Mouse (Mus musculus) MEL (cell line): ENCODE results near the gene Adamts18. TPM values are rescaled to one million over a fixed set of nuclear protein-coding genes. Genes with fewer than 3 reads are reported as not detected.

Experiments
- DNase-seq: peaks from one replicate; pipeline ENCODE4 v3.0.0; 2011; ENCODE audit warnings: low read depth, low spot score
- H3K27ac ChIP-seq: 2 replicates; pipeline ENCODE4 v1.5.1; 2012; ENCODE audit warnings: low read depth, mild to moderate bottlenecking, control low read depth, low read length, moderate library complexity; ENCODE audit not compliant: control insufficient read depth
- H3K27me3 ChIP-seq, 2 experiments: fragments of 150-350 bp in 1 of 2; sonication (generic) in 1 of 2; 2 replicates each; pipeline ENCODE4 v1.6.1; 2012; ENCODE audit warnings: low read length in 2 of 2, mild to moderate bottlenecking in 2 of 2, improper control_type of control experiment in 1 of 2, moderate library complexity in 1 of 2; ENCODE audit not compliant: insufficient read depth in 2 of 2, control insufficient read depth in 1 of 2
- H3K36me3 ChIP-seq, 2 experiments: 2 replicates each; pipeline ENCODE4 v1.6.1; 2012 to 2014; ENCODE audit warnings: low read length in 2 of 2, improper control_type of control experiment in 1 of 2, inconsistent platforms in 1 of 2, mild to moderate bottlenecking in 1 of 2; ENCODE audit not compliant: insufficient read depth in 2 of 2, control insufficient read depth in 1 of 2
- H3K4me1 ChIP-seq, 2 experiments: fragments of 150-350 bp in 1 of 2; sonication (generic) in 1 of 2; 2 replicates each; pipeline ENCODE4 v1.6.1; 2012; ENCODE audit warnings: low read length in 2 of 2, improper control_type of control experiment in 1 of 2, mild to moderate bottlenecking in 1 of 2; ENCODE audit not compliant: insufficient read depth in 2 of 2, control insufficient read depth in 1 of 2
- H3K4me3 ChIP-seq, 2 experiments: fragments of 150-350 bp in 1 of 2; sonication (generic) in 1 of 2; 2 replicates each; pipeline ENCODE4 v1.5.1; 2012; ENCODE audit warnings: low read depth in 2 of 2, low read length in 2 of 2, mild to moderate bottlenecking in 2 of 2, moderate library complexity in 2 of 2, control low read depth in 1 of 2, improper control_type of control experiment in 1 of 2; ENCODE audit not compliant: control insufficient read depth in 1 of 2, insufficient read depth in 1 of 2
- H3K79me2 ChIP-seq: 2 replicates; pipeline ENCODE4 v1.6.1; 2012; ENCODE audit warnings: mild to moderate bottlenecking, low read length, moderate library complexity; ENCODE audit not compliant: control insufficient read depth, poor library complexity, insufficient read depth
- H3K9ac ChIP-seq: 2 replicates; pipeline ENCODE4 v1.6.1; 2012; ENCODE audit warnings: low read depth, mild to moderate bottlenecking, control low read depth, low read length, moderate library complexity; ENCODE audit not compliant: control insufficient read depth, poor library complexity, severe bottlenecking
- H3K9me3 ChIP-seq: fragments of 150-350 bp; sonication (generic); replicated peaks from 2 replicates; pipeline ENCODE4 v1.6.1; 2012; ENCODE audit warnings: mild to moderate bottlenecking, low read length, improper control_type of control experiment, moderate library complexity; ENCODE audit not compliant: insufficient read depth
- CHD2 ChIP-seq: IDR thresholded peaks from 2 replicates; pipeline ENCODE4 v1.6.1; 2011; ENCODE audit warnings: low read length, improper control_type of control experiment
- CTCF ChIP-seq, 3 experiments: IDR thresholded peaks in 2 of 3; conservative IDR thresholded peaks in 1 of 3; 2 replicates each; pipeline ENCODE4 v1.5.1; 2011 to 2012; ENCODE audit warnings: low read length in 3 of 3, low read depth in 2 of 3, mild to moderate bottlenecking in 2 of 3, improper control_type of control experiment in 1 of 3, inconsistent platforms in 1 of 3, mixed read lengths in 1 of 3, moderate library complexity in 1 of 3; ENCODE audit not compliant: control insufficient read depth in 1 of 3, insufficient read depth in 1 of 3, poor library complexity in 1 of 3, severe bottlenecking in 1 of 3
- E2F4 ChIP-seq: IDR thresholded peaks from 2 replicates; pipeline ENCODE4 v1.6.1; 2011; ENCODE audit warnings: low read depth, low read length, improper control_type of control experiment, borderline replicate concordance
- ELF1 ChIP-seq: IDR thresholded peaks from 2 replicates; pipeline ENCODE4 v1.6.1; 2014; ENCODE audit warnings: low read depth, mild to moderate bottlenecking, inconsistent platforms, low read length, improper control_type of control experiment, moderate library complexity
- EP300 ChIP-seq, 2 experiments: IDR thresholded peaks; 2 replicates each; pipeline ENCODE4 v1.6.1; 2011; ENCODE audit warnings: improper control_type of control experiment in 2 of 2, low read length in 2 of 2, low read depth in 1 of 2, mild to moderate bottlenecking in 1 of 2
- ETS1 ChIP-seq: IDR thresholded peaks from 2 replicates; pipeline ENCODE4 v1.6.1; 2012; ENCODE audit warnings: low read depth, mild to moderate bottlenecking, inconsistent platforms, low read length, improper control_type of control experiment, moderate library complexity
- HCFC1 ChIP-seq: IDR thresholded peaks from 2 replicates; pipeline ENCODE4 v1.6.1; 2012; ENCODE audit warnings: low read depth, mild to moderate bottlenecking, inconsistent platforms, low read length, improper control_type of control experiment, moderate library complexity
- JUND ChIP-seq: IDR thresholded peaks from 2 replicates; pipeline ENCODE4 v1.6.1; 2011; ENCODE audit warnings: low read depth, mild to moderate bottlenecking, improper control_type of control experiment, low read length
- KAT2A ChIP-seq: conservative IDR thresholded peaks from 2 replicates; pipeline ENCODE4 v1.6.1; 2012; ENCODE audit warnings: low read depth, low read length, improper control_type of control experiment, inconsistent platforms
- MAX ChIP-seq: IDR thresholded peaks from 2 replicates; pipeline ENCODE4 v1.6.1; 2011; ENCODE audit warnings: low read length, improper control_type of control experiment
- MAZ ChIP-seq: IDR thresholded peaks from 2 replicates; pipeline ENCODE4 v1.6.1; 2012; ENCODE audit warnings: low read depth, mild to moderate bottlenecking, inconsistent platforms, low read length, improper control_type of control experiment
- MEF2A ChIP-seq: IDR thresholded peaks from 2 replicates; pipeline ENCODE4 v1.6.1; 2014; ENCODE audit warnings: low read depth, mild to moderate bottlenecking, inconsistent platforms, low read length, improper control_type of control experiment; ENCODE audit not compliant: poor library complexity, insufficient replicate concordance, severe bottlenecking; ENCODE audit errors: extremely low read depth
- MYC ChIP-seq: IDR thresholded peaks from 2 replicates; pipeline ENCODE4 v1.6.1; 2011; ENCODE audit warnings: low read depth, mild to moderate bottlenecking, low read length, improper control_type of control experiment, moderate library complexity
- NELFE ChIP-seq: IDR thresholded peaks from 2 replicates; pipeline ENCODE4 v1.6.1; 2011; ENCODE audit warnings: low read depth, low read length, improper control_type of control experiment
- NRF1 ChIP-seq: IDR thresholded peaks from 2 replicates; pipeline ENCODE4 v1.6.1; 2014; ENCODE audit warnings: low read depth, mild to moderate bottlenecking, inconsistent platforms, low read length, improper control_type of control experiment, moderate library complexity; ENCODE audit not compliant: poor library complexity, insufficient read depth, severe bottlenecking
- POLR2A ChIP-seq, 2 experiments: IDR thresholded peaks; 2 replicates each; pipeline ENCODE4 v1.6.1; 2011 to 2012; ENCODE audit warnings: low read length in 2 of 2, mild to moderate bottlenecking in 2 of 2, control low read depth in 1 of 2, improper control_type of control experiment in 1 of 2, low read depth in 1 of 2, moderate library complexity in 1 of 2; ENCODE audit not compliant: control insufficient read depth in 1 of 2, insufficient read depth in 1 of 2, poor library complexity in 1 of 2
- POLR2AphosphoS5 ChIP-seq: IDR thresholded peaks from 2 replicates; pipeline ENCODE4 v1.6.1; 2012; ENCODE audit warnings: low read depth, borderline replicate concordance, mild to moderate bottlenecking, inconsistent platforms, low read length, moderate library complexity, mixed read lengths
- SMC3 ChIP-seq: IDR thresholded peaks from 2 replicates; pipeline ENCODE4 v1.6.1; 2011; ENCODE audit warnings: low read depth, low read length, improper control_type of control experiment
- TAL1 ChIP-seq: IDR thresholded peaks from 2 replicates; pipeline ENCODE4 v1.6.1; 2012; ENCODE audit warnings: mild to moderate bottlenecking, inconsistent platforms, low read length, moderate library complexity, mixed read lengths
- TCF12 ChIP-seq: IDR thresholded peaks from 2 replicates; pipeline ENCODE4 v1.6.1; 2014; ENCODE audit warnings: low read depth, mild to moderate bottlenecking, inconsistent platforms, low read length, improper control_type of control experiment, moderate library complexity
- USF1 ChIP-seq: IDR thresholded peaks from 2 replicates; pipeline ENCODE4 v1.6.1; 2014; ENCODE audit warnings: low read depth, mild to moderate bottlenecking, inconsistent platforms, low read length, improper control_type of control experiment, moderate library complexity
- USF2 ChIP-seq, 2 experiments: IDR thresholded peaks; 2 replicates each; pipeline ENCODE4 v1.6.1; 2011 to 2012; ENCODE audit warnings: improper control_type of control experiment in 2 of 2, low read length in 2 of 2, borderline replicate concordance in 1 of 2, inconsistent platforms in 1 of 2, low read depth in 1 of 2, mild to moderate bottlenecking in 1 of 2; ENCODE audit not compliant: insufficient read depth in 1 of 2
- ZC3H11A ChIP-seq: IDR thresholded peaks from 2 replicates; pipeline ENCODE4 v1.6.1; 2012; ENCODE audit warnings: low read depth, mild to moderate bottlenecking, inconsistent platforms, low read length, improper control_type of control experiment
- ZKSCAN1 ChIP-seq: IDR thresholded peaks from 2 replicates; pipeline ENCODE4 v1.6.1; 2012; ENCODE audit warnings: low read depth, mild to moderate bottlenecking, inconsistent platforms, low read length, improper control_type of control experiment, moderate library complexity
- ZMIZ1 ChIP-seq: IDR thresholded peaks from 2 replicates; pipeline ENCODE4 v1.6.1; 2012; ENCODE audit warnings: low read depth, mild to moderate bottlenecking, inconsistent platforms, low read length, improper control_type of control experiment, moderate library complexity
- ZNF384 ChIP-seq: IDR thresholded peaks from 2 replicates; pipeline ENCODE4 v1.6.1; 2012; ENCODE audit warnings: low read depth, mild to moderate bottlenecking, inconsistent platforms, low read length, improper control_type of control experiment
- polyA plus RNA-seq, 2 experiments: library from polyadenylated mRNA; stranded (reverse) in 1 of 2; unstranded in 1 of 2; fragments of >175 nt in 1 of 2; fragments of >200 nt in 1 of 2; gene quantifications; 2 replicates each; pipeline versions ENCODE4 v1.2.1 to v1.2.4; 2012; ENCODE audit warnings: low replicate concordance in 2 of 2, low read depth in 1 of 2; ENCODE audit not compliant: insufficient read length in 2 of 2, insufficient read depth in 1 of 2, missing spikeins in 1 of 2
- total RNA-seq: library from RNA; depleted of rRNA; stranded (reverse); fragments of 300-350 nt; gene quantifications from 2 replicates; pipeline ENCODE4 v1.2.3, GENCODE M21; 2012

Adamts18 gene
- total and polyA plus RNA-seq, 3 experiments: not detected

- TF ChIP-seq ELF1: no peak
- TF ChIP-seq TAL1: no peak
- TF ChIP-seq NRF1: no peak
- no peak for TF ChIP-seq ZKSCAN1
- no peak for TF ChIP-seq KAT2A
- no peak for TF ChIP-seq JUND
- TF ChIP-seq POLR2A (IDR thresholded peaks at IDR 0.05; ENCODE audit: control insufficient read depth in 1 of 2, insufficient read depth in 1 of 2, low read depth in 1 of 2, low read length in 2 of 2, poor library complexity in 1 of 2): no peak
- no peak for TF ChIP-seq TCF12
- no peak for TF ChIP-seq ZC3H11A
- no peak for TF ChIP-seq USF1
- no peak for TF ChIP-seq E2F4
- TF ChIP-seq MAZ: no peak
- no peak for TF ChIP-seq SMC3
- no peak for TF ChIP-seq CTCF (IDR thresholded peaks at IDR 0.05 in 2 of 3, conservative IDR thresholded peaks at IDR 0.05 in 1 of 3; ENCODE audit: control insufficient read depth in 1 of 3, insufficient read depth in 1 of 3, low read depth in 2 of 3, low read length in 3 of 3, poor library complexity in 1 of 3, severe bottlenecking in 1 of 3)
- TF ChIP-seq MAX: no peak
- TF ChIP-seq MYC: no peak
- TF ChIP-seq ZNF384: no peak
- no peak for TF ChIP-seq NELFE
- DNase-seq: no peak
- no peak overlapping the region for H3K4me3 ChIP-seq
- no peaks in the 10 kb centered on the region for H3K36me3 ChIP-seq
- no peaks in the 10 kb centered on the region for H3K9me3 ChIP-seq
- no peaks in the 10 kb centered on the region for H3K4me1 ChIP-seq
- H3K9ac ChIP-seq: no peak overlapping the region
- no peak overlapping the region for H3K27ac ChIP-seq
- H3K79me2 ChIP-seq: no peaks in the 10 kb centered on the region
- H3K27me3 ChIP-seq: no peaks in the 10 kb centered on the region
Measured at GRCm38 (mm10) chr8:113859890-113860683, 11.5 kb upstream of the Adamts18 start.

GRCm38 (mm10) chr8:113858801-113859200 is 10.3 kb upstream of the Adamts18 start:
- no peaks in the 10 kb centered on the region for H3K36me3 ChIP-seq
- H3K4me3 ChIP-seq: no peak overlapping the region
- no peaks in the 10 kb centered on the region for H3K79me2 ChIP-seq
- no peak for TF ChIP-seq EP300 (IDR thresholded peaks at IDR 0.05; ENCODE audit: low read depth in 1 of 2, low read length in 2 of 2)
- TF ChIP-seq HCFC1: no peak
- no peak for TF ChIP-seq ETS1
- no peak for TF ChIP-seq CHD2
- no peak for TF ChIP-seq POLR2AphosphoS5
- no peak for TF ChIP-seq ZMIZ1
- no peak for TF ChIP-seq CTCF (IDR thresholded peaks at IDR 0.05 in 2 of 3, conservative IDR thresholded peaks at IDR 0.05 in 1 of 3; ENCODE audit: control insufficient read depth in 1 of 3, insufficient read depth in 1 of 3, low read depth in 2 of 3, low read length in 3 of 3, poor library complexity in 1 of 3, severe bottlenecking in 1 of 3)
- no peak for TF ChIP-seq MEF2A
- no peak for TF ChIP-seq TAL1
- no peak for TF ChIP-seq MAZ
- TF ChIP-seq USF2 (IDR thresholded peaks at IDR 0.05; ENCODE audit: borderline replicate concordance in 1 of 2, insufficient read depth in 1 of 2, low read depth in 1 of 2, low read length in 2 of 2): no peak
- TF ChIP-seq POLR2A (IDR thresholded peaks at IDR 0.05; ENCODE audit: control insufficient read depth in 1 of 2, insufficient read depth in 1 of 2, low read depth in 1 of 2, low read length in 2 of 2, poor library complexity in 1 of 2): no peak
- no peak for DNase-seq
- H3K27ac ChIP-seq: no peak overlapping the region
- no peaks in the 10 kb centered on the region for H3K4me1 ChIP-seq
- no peaks in the 10 kb centered on the region for H3K9me3 ChIP-seq
- no peak overlapping the region for H3K9ac ChIP-seq
- no peaks in the 10 kb centered on the region for H3K27me3 ChIP-seq
